ENCODE assay signal across 10 mouse cellular contexts in the genomic region with DNA sequence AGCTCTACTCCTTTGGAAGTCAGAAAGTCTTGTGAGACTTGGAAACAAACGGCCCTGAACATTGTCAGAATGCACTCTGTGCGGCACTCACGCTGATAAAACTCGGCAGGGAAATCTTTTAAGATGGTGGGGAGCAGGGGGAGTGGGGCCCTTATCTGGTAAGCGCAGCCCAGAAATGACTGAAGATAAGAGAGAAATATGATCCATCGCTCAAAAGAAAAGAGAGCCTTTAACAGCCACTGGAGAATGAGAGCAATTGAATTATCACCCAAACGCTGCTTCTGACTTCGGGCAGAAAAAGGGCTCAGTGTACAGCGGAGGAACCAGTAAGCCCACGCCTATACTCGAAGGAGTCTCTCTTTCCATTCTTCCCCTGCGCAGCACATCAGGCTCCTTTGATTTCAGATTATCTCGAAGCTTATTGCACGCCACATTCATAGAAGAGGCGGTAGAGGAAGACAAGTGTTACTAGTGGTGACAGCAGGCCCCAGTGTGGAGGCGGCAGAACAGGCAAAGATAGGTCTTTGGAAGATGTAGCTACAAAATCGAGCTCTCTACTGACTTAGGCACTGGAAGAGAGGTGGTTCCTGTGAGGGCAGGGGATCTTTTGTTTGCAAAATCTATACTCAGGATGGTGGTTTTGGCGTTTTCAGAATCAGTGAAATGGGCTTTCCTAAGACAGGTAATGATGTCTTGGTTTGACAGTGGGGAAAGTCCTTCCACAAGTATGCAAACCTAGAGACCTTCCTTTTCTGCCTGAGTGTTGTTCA.
DNase-seq lines count a peak whose midpoint lies in the region; ATAC-seq and TF ChIP-seq lines count a peak whose summit lies in the region.
"Had no signal": no experiment of that assay in that cellular context is flagged by ENCODE, and none has a peak within 500 bp of the region (broad histone marks: within the 10 kb centered on the region; RNA-seq: fewer than 3 reads in every experiment).

No protein-coding gene starts in this region.

- no peak for TF ChIP-seq POLR2A in cerebellum, adult 2 months (IDR thresholded peaks at IDR 0.05; ENCODE audit: borderline replicate concordance, insufficient read depth, low read length)

- peak overlapping the region; percentile 30 for H3K27ac ChIP-seq in heart, embryonic 13.5 days (replicated peaks)
- no peak overlapping the region for H3K27ac ChIP-seq in cerebellum, adult 2 months (ENCODE audit: insufficient read depth, low read length)
- H3K27ac ChIP-seq: limb, embryonic 12.5 days had no signal

- H3K4me1 ChIP-seq in heart, embryonic 13.5 days = peaks cover 48% of the 10 kb centered on the region
- no peaks in the 10 kb centered on the region for H3K4me1 ChIP-seq in cerebellum, adult 2 months (ENCODE audit: control insufficient read depth, insufficient read depth, low read length)

- WGBS in heart, embryonic 13.5 days = 13% methylated on average over 18 of the region's 18 CpGs
- WGBS in cerebellum, adult 2 months = 74% methylated on average over 18 of the region's 18 CpGs

- H3K9ac ChIP-seq in heart, embryonic 13.5 days = peak overlapping the region; percentile 67
- H3K9ac ChIP-seq: limb, embryonic 12.5 days had no signal

- no peak for DNase-seq in heart, adult 18-20 months
- peak; percentile 52 for DNase-seq in CD4-positive, CD25-positive, alpha-beta regulatory T cell, adult 2 months (ENCODE audit: low read depth, low spot score)
- peak; percentile 23 to 26 for DNase-seq in frontal cortex, postnatal 25 days (ENCODE audit: low spot score in 2 of 2)
- DNase-seq in liver = peak; percentile 54
- DNase-seq in cerebellum, adult 2 months = no peak
- no peak for DNase-seq in spleen, postnatal 14 days (ENCODE audit: low spot score in 2 of 2)
- no peak for DNase-seq in thymus, postnatal 14 days

- ATAC-seq in heart, embryonic 13.5 days (ENCODE audit: extremely low read depth, insufficient number of reproducible peaks, low FRiP score, low TSS enrichment) = peak; percentile 14; the same call in 1 of the 2 replicates
- ATAC-seq: Patski had no signal

- peak overlapping the region; percentile 34 for H3K4me3 ChIP-seq in heart, embryonic 13.5 days
- H3K4me3 ChIP-seq in cerebellum, adult 2 months (replicated peaks; ENCODE audit: insufficient read depth, low read depth, low read length) = no peak overlapping the region
- H3K4me3 ChIP-seq: limb, embryonic 12.5 days had no signal

- no peak for TF ChIP-seq CTCF in cerebellum, adult 2 months (IDR thresholded peaks at IDR 0.05; ENCODE audit: borderline replicate concordance, insufficient read depth, low read depth, low read length)

- no peaks in the 10 kb centered on the region for H3K36me3 ChIP-seq in heart, embryonic 13.5 days
- H3K36me3 ChIP-seq: limb, embryonic 12.5 days had no signal

- no peaks in the 10 kb centered on the region for H3K9me3 ChIP-seq in heart, embryonic 13.5 days
- H3K9me3 ChIP-seq: limb, embryonic 12.5 days had no signal

- H3K4me2 ChIP-seq in heart, embryonic 13.5 days = peak overlapping the region; percentile 62
- H3K4me2 ChIP-seq: limb, embryonic 12.5 days had no signal

- no peaks in the 10 kb centered on the region for H3K27me3 ChIP-seq in heart, embryonic 13.5 days (replicated peaks)
- no peaks in the 10 kb centered on the region for H3K27me3 ChIP-seq in cerebellum, adult 2 months (ENCODE audit: control insufficient read depth, insufficient read depth, low read length)
- H3K27me3 ChIP-seq: limb, embryonic 12.5 days; Patski had no signal

Comparison
In these comparisons a context has a peak if more than half of its experiments do, and no peak if none do; other contexts are left out.
1. DNase-seq: peak in CD4-positive, CD25-positive, alpha-beta regulatory T cell, adult 2 months (single experiment), frontal cortex, postnatal 25 days (2 of 2) and liver (single experiment); none in heart, adult 18-20 months (0 of 2), cerebellum, adult 2 months (0 of 2), spleen, postnatal 14 days (0 of 2) and thymus, postnatal 14 days (single experiment).